Comparison of ENCODE assay signal across 18 mouse cellular contexts in genomic region chr14:11743726-11744125, GRCm38 (mm10).
DNase-seq lines count a peak whose midpoint lies in the region; ATAC-seq lines count a peak whose summit lies in the region.
"Had no signal": no experiment of that assay in that cellular context is flagged by ENCODE, and none has a peak within 500 bp of the region (broad histone marks: within the 10 kb centered on the region; RNA-seq: fewer than 3 reads in every experiment).

No protein-coding gene starts in this region.

- H3K27ac ChIP-seq in heart, embryonic 10.5 days, result no peak overlapping the region
- H3K27ac ChIP-seq in liver, embryonic 11.5 days (ENCODE audit: low read depth, low read length), result no peak overlapping the region
- H3K27ac ChIP-seq: embryonic facial prominence, embryonic 10.5 days; embryonic facial prominence, embryonic 12.5 days; forebrain, embryonic 13.5 days; forebrain, embryonic 15.5 days had no signal

- no peak overlapping the region for H3K9ac ChIP-seq in liver, embryonic 11.5 days (ENCODE audit: low read depth, low read length)
- H3K9ac ChIP-seq: embryonic facial prominence, embryonic 12.5 days; forebrain, embryonic 13.5 days; forebrain, embryonic 15.5 days; forebrain, postnatal 0 days had no signal

- H3K4me3 ChIP-seq in heart, embryonic 10.5 days, result no peak overlapping the region
- no peak overlapping the region for H3K4me3 ChIP-seq in liver, embryonic 11.5 days (ENCODE audit: low read depth, low read length)
- H3K4me3 ChIP-seq: embryonic facial prominence, embryonic 10.5 days; embryonic facial prominence, embryonic 12.5 days; forebrain, embryonic 13.5 days; forebrain, embryonic 15.5 days had no signal

- no peak overlapping the region for H3K4me2 ChIP-seq in liver, embryonic 11.5 days
- H3K4me2 ChIP-seq: embryonic facial prominence, embryonic 12.5 days; forebrain, embryonic 13.5 days; forebrain, embryonic 15.5 days had no signal

- H3K4me1 ChIP-seq in heart, embryonic 10.5 days, result no peaks in the 10 kb centered on the region
- no peaks in the 10 kb centered on the region for H3K4me1 ChIP-seq in liver, embryonic 11.5 days (replicated peaks; ENCODE audit: control insufficient read depth, insufficient read depth, low read length)
- H3K4me1 ChIP-seq: embryonic facial prominence, embryonic 10.5 days; embryonic facial prominence, embryonic 12.5 days; forebrain, embryonic 13.5 days; forebrain, embryonic 15.5 days had no signal

- no peak for ATAC-seq in liver, embryonic 11.5 days (replicated peaks; ENCODE audit: low FRiP score)
- ATAC-seq: forebrain, embryonic 13.5 days; forebrain, embryonic 15.5 days; forebrain, postnatal 0 days had no signal

- no peaks in the 10 kb centered on the region for H3K9me3 ChIP-seq in heart, embryonic 10.5 days
- H3K9me3 ChIP-seq in liver, embryonic 11.5 days (ENCODE audit: control insufficient read depth, low read length), result no peaks in the 10 kb centered on the region
- H3K9me3 ChIP-seq: embryonic facial prominence, embryonic 10.5 days; embryonic facial prominence, embryonic 12.5 days; forebrain, embryonic 13.5 days; forebrain, embryonic 15.5 days had no signal

- DNase-seq in adrenal gland, adult 2 months, result peak; percentile 52
- DNase-seq in adrenal gland, postnatal 4 days (ENCODE audit: low spot score in 2 of 2), result no peak
- peak; percentile 66 for DNase-seq in heart, adult 11 months
- no peak for DNase-seq in heart, embryonic 10.5 days (ENCODE audit: low spot score)
- peak; percentile 32 for DNase-seq in adrenal gland, postnatal 10 days
- DNase-seq in adrenal gland, postnatal 14 days, result peak; percentile 37
- DNase-seq in liver, embryonic 11.5 days (ENCODE audit: low spot score), result no peak
- DNase-seq in kidney, adult 9 months, result no peak
- DNase-seq: cerebellum, adult 11-12 months; cerebellum, adult 2 months; cerebellum, adult 9-10 months; cerebellum, postnatal 10 days; cerebellum, postnatal 25 days; forebrain, postnatal 0 days had no signal

- H3K27me3 ChIP-seq in heart, embryonic 10.5 days (ENCODE audit: insufficient read depth, poor library complexity, severe bottlenecking), result no peaks in the 10 kb centered on the region
- no peaks in the 10 kb centered on the region for H3K27me3 ChIP-seq in liver, embryonic 11.5 days (replicated peaks; ENCODE audit: control insufficient read depth, insufficient read depth, low read length)
- H3K27me3 ChIP-seq: embryonic facial prominence, embryonic 12.5 days; forebrain, embryonic 13.5 days; forebrain, embryonic 15.5 days had no signal

- H3K36me3 ChIP-seq in heart, embryonic 10.5 days, result no peaks in the 10 kb centered on the region
- H3K36me3 ChIP-seq in liver, embryonic 11.5 days (ENCODE audit: control insufficient read depth, insufficient read depth, low read length), result no peaks in the 10 kb centered on the region
- H3K36me3 ChIP-seq: embryonic facial prominence, embryonic 10.5 days; embryonic facial prominence, embryonic 12.5 days; forebrain, embryonic 15.5 days had no signal

- WGBS in heart, embryonic 10.5 days, result 86% methylated on average over 1 of the region's 1 CpGs
- 89% methylated on average over 1 of the region's 1 CpGs for WGBS in liver, embryonic 11.5 days

Comparison
In these comparisons a context has a peak if more than half of its experiments do, and no peak if none do; other contexts are left out.
1. DNase-seq: peak in adrenal gland, adult 2 months (single experiment), heart, adult 11 months (single experiment), adrenal gland, postnatal 10 days (single experiment) and adrenal gland, postnatal 14 days (single experiment); none in adrenal gland, postnatal 4 days (0 of 2), heart, embryonic 10.5 days (single experiment), liver, embryonic 11.5 days (single experiment) and kidney, adult 9 months (single experiment).